Mouse (Mus musculus) small intestine, adult 2 months (tissue): ENCODE measurements around the gene Hist1h4i. TPM values are rescaled to one million over a fixed set of nuclear protein-coding genes. Genes with fewer than 3 reads are reported as not detected.
"Not testable (repeated sequence)": the region's sequence is repeated elsewhere in the genome, so short reads cannot be mapped to it uniquely, and the experiment has no call there.

ENCODE experiments used
- H3K27ac ChIP-seq: fragments of 200-500 bp; 2 replicates; pipeline ENCODE4 v1.5.1; 2012; ENCODE audit warnings: low read depth, low read length, control low read depth, inconsistent platforms; ENCODE audit not compliant: insufficient read depth
- H3K27me3 ChIP-seq: fragments of 200-500 bp; 2 replicates; pipeline ENCODE4 v1.6.1; 2012; ENCODE audit warnings: mild to moderate bottlenecking, moderate library complexity, low read length, inconsistent platforms; ENCODE audit not compliant: control insufficient read depth, insufficient read depth
- H3K36me3 ChIP-seq: fragments of 200-500 bp; 2 replicates; pipeline ENCODE4 v1.6.1; 2012; ENCODE audit warnings: mild to moderate bottlenecking, low read length, control low read depth, inconsistent platforms; ENCODE audit not compliant: control insufficient read depth, insufficient read depth
- H3K4me1 ChIP-seq: fragments of 200-500 bp; 2 replicates; pipeline ENCODE4 v1.6.1; 2012; ENCODE audit warnings: low read length, inconsistent platforms, mixed read lengths; ENCODE audit not compliant: control insufficient read depth, insufficient read depth, insufficient read length
- H3K4me3 ChIP-seq: fragments of 200-500 bp; 2 replicates; pipeline ENCODE4 v1.5.1; 2012; ENCODE audit warnings: low read depth, mild to moderate bottlenecking, control low read depth, inconsistent platforms, low read length, moderate library complexity
- CTCF ChIP-seq: fragments of 200-500 bp; IDR thresholded peaks from 2 replicates; pipeline ENCODE4 v1.5.1; 2012; ENCODE audit warnings: low read depth, mild to moderate bottlenecking, control low read depth, inconsistent platforms, low read length, moderate library complexity, mixed read lengths; ENCODE audit not compliant: insufficient replicate concordance, insufficient read length; ENCODE audit errors: extremely low read depth
- POLR2A ChIP-seq: fragments of 200-500 bp; IDR thresholded peaks from 2 replicates; pipeline ENCODE4 v1.6.1; 2012; ENCODE audit warnings: low read depth, mild to moderate bottlenecking, control low read depth, inconsistent platforms, low read length, moderate library complexity
- WGBS: fragments of 180-500 bp; shearing (Covaris S2); methylation state at CpG from one replicate; pipeline ENCODE4 v1.1.7; 2018; 5-methylcytosine and 5-hydroxymethylcytosine counted together
- polyA plus RNA-seq: library from polyadenylated mRNA; depleted of rRNA; stranded (reverse); fragments of >200 nt; gene quantifications from 2 replicates; pipeline ENCODE4 v1.2.3, GENCODE M21; 2012

Hist1h4i gene
- polyA plus RNA-seq, 1 experiment = 10.1 TPM

GRCm38 (mm10) chr13:22049737-22050440 is 8.7 kb upstream of the Hist1h4i start:
- Histone ChIP-seq H3K27me3 (no peaks in the 10 kb centered on the region), H3K4me1 (peaks cover 2% of the 10 kb centered on the region; the same call in 1 of the 2 replicates), H3K36me3 (no peaks in the 10 kb centered on the region), H3K27ac (no peak overlapping the region), H3K4me3 (peak overlapping the region; percentile 53)
- WGBS = 2% methylated on average over 14 of the region's 14 CpGs
- no peak for TF ChIP-seq CTCF
- TF ChIP-seq POLR2A = no peak

- no peaks in the 10 kb centered on the region for H3K27me3 ChIP-seq
- H3K4me1 ChIP-seq = peaks cover 4% of the 10 kb centered on the region; the same call in 1 of the 2 replicates
- 86% methylated on average over 2 of the region's 2 CpGs for WGBS
- no peak overlapping the region for H3K4me3 ChIP-seq
- TF ChIP-seq CTCF (no peak), POLR2A (no peak)
- no peaks in the 10 kb centered on the region for H3K36me3 ChIP-seq
- no peak overlapping the region for H3K27ac ChIP-seq
Observed at GRCm38 (mm10) chr13:22049041-22049440, 7.9 kb upstream of the Hist1h4i start.

- H3K36me3 ChIP-seq = no peaks in the 10 kb centered on the region
- 64% methylated on average over 2 of the region's 2 CpGs for WGBS
- no peak overlapping the region for H3K27ac ChIP-seq
- no peak overlapping the region for H3K4me3 ChIP-seq
- TF ChIP-seq POLR2A = no peak
- TF ChIP-seq CTCF = no peak
- peaks cover 10% of the 10 kb centered on the region; the same call in 1 of the 2 replicates for H3K4me1 ChIP-seq
- H3K27me3 ChIP-seq = no peaks in the 10 kb centered on the region
Observed at GRCm38 (mm10) chr13:22045311-22045710, 4.1 kb upstream of the Hist1h4i start.

GRCm38 (mm10) chr13:22044432-22045155 is 3.4 kb upstream of the Hist1h4i start:
- no peak overlapping the region for H3K27ac ChIP-seq
- H3K36me3 ChIP-seq = no peaks in the 10 kb centered on the region
- 89% methylated on average over 6 of the region's 6 CpGs for WGBS
- TF ChIP-seq POLR2A = no peak
- TF ChIP-seq CTCF = no peak
- H3K27me3 ChIP-seq = no peaks in the 10 kb centered on the region
- H3K4me1 ChIP-seq = peaks cover 10% of the 10 kb centered on the region; the same call in 1 of the 2 replicates
- no peak overlapping the region for H3K4me3 ChIP-seq

- Histone ChIP-seq H3K27me3 (no peaks in the 10 kb centered on the region), H3K4me1 (peaks cover 10% of the 10 kb centered on the region; the same call in 1 of the 2 replicates), H3K27ac (peak overlapping the region; percentile 43; the same call in 1 of the 2 replicates), H3K36me3 (no peaks in the 10 kb centered on the region), H3K4me3 (peak overlapping the region; percentile 55)
- TF ChIP-seq CTCF = no peak
- no peak; the same call in 1 of the 2 replicates for TF ChIP-seq POLR2A
- under 1% methylated on average over 10 of the region's 14 CpGs for WGBS
Observed at GRCm38 (mm10) chr13:22043503-22044431, 2.6 kb upstream of the Hist1h4i start.

- not testable (repeated sequence) for H3K27me3 ChIP-seq, H3K36me3 ChIP-seq, H3K4me1 ChIP-seq
- peak within 1 kb of the TSS; percentile 59 for H3K4me3 ChIP-seq
- WGBS = under 1% methylated on average over 53 of the region's 80 CpGs
- H3K27ac ChIP-seq = peak within 1 kb of the TSS; percentile 76
Observed at GRCm38 (mm10) chr13:22042568-22043502, 1.7 kb upstream of the Hist1h4i start, which contains the start of the genes Hist1h2ag and Hist1h2bj. TSS of gene Hist1h2ag (minus strand) at chr13:22042944. TSS of gene Hist1h2bj (plus strand) at chr13:22043214.
